Mouse (Mus musculus): Measurements from ENCODE around the gene Mprip.

GRCm38 (mm10) chr11:59622214-59622613, 38.9 kb upstream of the Mprip start:
- TF ChIP-seq POLR2A (IDR thresholded peaks at IDR 0.05; ENCODE audit: extremely low read depth, insufficient read depth, low read length): no peak
- no peak for TF ChIP-seq CTCF (IDR thresholded peaks at IDR 0.05; ENCODE audit: extremely low read depth, insufficient read depth, low read length)
